19 mouse cellular contexts compared by ENCODE assay signal in the genomic region with DNA sequence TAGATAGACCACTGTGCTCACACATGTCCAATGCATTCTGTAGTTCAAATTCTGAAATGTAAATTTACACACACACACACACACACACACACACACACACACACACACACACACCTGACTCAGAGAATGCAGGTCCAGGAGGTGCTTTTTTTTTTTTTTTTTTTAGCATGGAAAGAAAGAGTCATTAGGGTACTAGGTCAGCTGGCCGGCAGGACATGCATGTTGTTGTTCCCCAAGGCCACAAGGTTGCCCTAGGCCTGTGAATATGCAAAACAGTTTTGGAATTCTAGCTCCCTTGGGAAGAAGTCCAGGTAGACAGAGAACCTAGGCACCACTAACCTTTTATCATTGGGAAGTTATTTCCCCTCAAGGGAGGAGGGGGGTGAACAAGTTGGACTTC.
A peak's percentile ranks its signal among the peaks of the same experiment; 100 is the strongest.
DNase-seq lines count a peak whose midpoint lies in the region; ATAC-seq and TF ChIP-seq lines count a peak whose summit lies in the region.
"Had no signal": no experiment of that assay in that cellular context is flagged by ENCODE, and none has a peak within 500 bp of the region (broad histone marks: within the 10 kb centered on the region; RNA-seq: fewer than 3 reads in every experiment).

No protein-coding gene starts in this region.

- TF ChIP-seq EP300 in ES-Bruce4 (IDR thresholded peaks at IDR 0.05; ENCODE audit: insufficient read depth, low read depth, low read length): 0 out of 2 replicates have a peak, but pooled peaks have one; percentile 48

- no peaks in the 10 kb centered on the region for H3K36me3 ChIP-seq in limb, embryonic 11.5 days (ENCODE audit: control insufficient read depth, insufficient read depth, low read length)
- no peaks in the 10 kb centered on the region for H3K36me3 ChIP-seq in limb, embryonic 10.5 days
- H3K36me3 ChIP-seq in ES-Bruce4 (ENCODE audit: control insufficient read depth, insufficient read depth, low read length, poor library complexity, severe bottlenecking): no peaks in the 10 kb centered on the region
- no peaks in the 10 kb centered on the region for H3K36me3 ChIP-seq in midbrain, embryonic 16.5 days (ENCODE audit: control insufficient read depth, insufficient read depth, low read length)
- H3K36me3 ChIP-seq: embryonic facial prominence, embryonic 12.5 days; forebrain, embryonic 15.5 days; heart, embryonic 13.5 days; hindbrain, embryonic 15.5 days had no signal

- DNase-seq in limb, embryonic 11.5 days (ENCODE audit: low spot score): peak; percentile 11
- no peak for DNase-seq in limb, embryonic 10.5 days (ENCODE audit: low spot score)
- peak; percentile 10 for DNase-seq in R1 (ENCODE audit: low read depth, low spot score)
- no peak for DNase-seq in adrenal gland, adult 8-10 months
- DNase-seq: adrenal gland, postnatal 10 days; cerebellum, adult 11 months; cerebellum, adult 8-10 months; cerebellum, postnatal 25 days; gastrocnemius, postnatal 36 days; heart, adult 2 months; heart, postnatal 36 days had no signal

- TF ChIP-seq CTCF in ES-Bruce4 (IDR thresholded peaks at IDR 0.05; ENCODE audit: low read depth, low read length): no peak

- H3K4me1 ChIP-seq in limb, embryonic 11.5 days (ENCODE audit: control insufficient read depth, insufficient read depth, low read length): no peaks in the 10 kb centered on the region
- H3K4me1 ChIP-seq in limb, embryonic 10.5 days: 0 out of 2 replicates have a peak, but pooled peaks cover 5% of the 10 kb centered on the region
- H3K4me1 ChIP-seq in ES-Bruce4 (ENCODE audit: control insufficient read depth, insufficient read depth, low read length): peaks cover 3% of the 10 kb centered on the region
- no peaks in the 10 kb centered on the region for H3K4me1 ChIP-seq in midbrain, embryonic 16.5 days (ENCODE audit: control insufficient read depth, insufficient read depth, low read length)
- H3K4me1 ChIP-seq: embryonic facial prominence, embryonic 12.5 days; forebrain, embryonic 15.5 days; heart, embryonic 13.5 days; hindbrain, embryonic 15.5 days had no signal

- H3K4me2 ChIP-seq in limb, embryonic 11.5 days (ENCODE audit: low read depth, severe bottlenecking): no peak overlapping the region
- H3K4me2 ChIP-seq in midbrain, embryonic 16.5 days (ENCODE audit: low read length): no peak overlapping the region
- H3K4me2 ChIP-seq: embryonic facial prominence, embryonic 12.5 days; forebrain, embryonic 15.5 days; heart, embryonic 13.5 days; hindbrain, embryonic 15.5 days had no signal

- ATAC-seq in limb, embryonic 11.5 days (ENCODE audit: insufficient number of reproducible peaks, low FRiP score, low TSS enrichment, low read depth): no peak
- no peak for ATAC-seq in midbrain, embryonic 16.5 days
- ATAC-seq: forebrain, embryonic 15.5 days; inflammation-experienced regulatory T-cells, adult 6 months; Patski had no signal

- no peak for TF ChIP-seq POLR2A in ES-Bruce4 (IDR thresholded peaks at IDR 0.05; ENCODE audit: insufficient read depth, low read length)

- no peak overlapping the region for H3K9ac ChIP-seq in limb, embryonic 11.5 days (ENCODE audit: low read length)
- no peak overlapping the region for H3K9ac ChIP-seq in ES-Bruce4 (ENCODE audit: low read depth, poor library complexity, severe bottlenecking)
- no peak overlapping the region for H3K9ac ChIP-seq in midbrain, embryonic 16.5 days (ENCODE audit: low read depth, low read length)
- H3K9ac ChIP-seq: embryonic facial prominence, embryonic 12.5 days; forebrain, embryonic 15.5 days; heart, embryonic 13.5 days; hindbrain, embryonic 15.5 days had no signal

- 75% methylated on average over 1 of the region's 1 CpGs for WGBS in limb, embryonic 11.5 days
- 76% methylated on average over 1 of the region's 1 CpGs for WGBS in limb, embryonic 10.5 days
- 76% methylated on average over 1 of the region's 1 CpGs for WGBS in midbrain, embryonic 16.5 days

- no peaks in the 10 kb centered on the region for H3K27me3 ChIP-seq in limb, embryonic 11.5 days (ENCODE audit: control insufficient read depth, insufficient read depth, low read length)
- no peaks in the 10 kb centered on the region for H3K27me3 ChIP-seq in limb, embryonic 10.5 days (ENCODE audit: low read depth, poor library complexity, severe bottlenecking)
- H3K27me3 ChIP-seq in ES-Bruce4 (ENCODE audit: control insufficient read depth, insufficient read depth, low read length, poor library complexity, severe bottlenecking): peaks cover 1% of the 10 kb centered on the region; the same call in 1 of the 2 replicates
- H3K27me3 ChIP-seq in midbrain, embryonic 16.5 days (ENCODE audit: control insufficient read depth, insufficient read depth, low read depth, low read length): no peaks in the 10 kb centered on the region
- H3K27me3 ChIP-seq: embryonic facial prominence, embryonic 12.5 days; forebrain, embryonic 15.5 days; heart, embryonic 13.5 days; hindbrain, embryonic 15.5 days; Patski had no signal

- H3K4me3 ChIP-seq in limb, embryonic 11.5 days (ENCODE audit: low read depth, low read length): no peak overlapping the region
- no peak overlapping the region for H3K4me3 ChIP-seq in limb, embryonic 10.5 days
- no peak overlapping the region for H3K4me3 ChIP-seq in ES-Bruce4 (ENCODE audit: low read depth, low read length)
- no peak overlapping the region for H3K4me3 ChIP-seq in midbrain, embryonic 16.5 days (ENCODE audit: low read depth, low read length)
- H3K4me3 ChIP-seq: embryonic facial prominence, embryonic 12.5 days; forebrain, embryonic 15.5 days; heart, adult 2 months; heart, embryonic 13.5 days; hindbrain, embryonic 15.5 days had no signal

- no peaks in the 10 kb centered on the region for H3K9me3 ChIP-seq in limb, embryonic 11.5 days (ENCODE audit: control insufficient read depth, low read length)
- no peaks in the 10 kb centered on the region for H3K9me3 ChIP-seq in limb, embryonic 10.5 days (replicated peaks)
- no peaks in the 10 kb centered on the region for H3K9me3 ChIP-seq in ES-Bruce4 (replicated peaks; ENCODE audit: control insufficient read depth, insufficient read depth, low read length, poor library complexity, severe bottlenecking)
- H3K9me3 ChIP-seq in midbrain, embryonic 16.5 days (replicated peaks; ENCODE audit: control insufficient read depth, low read length, poor library complexity, severe bottlenecking): no peaks in the 10 kb centered on the region
- H3K9me3 ChIP-seq: embryonic facial prominence, embryonic 12.5 days; forebrain, embryonic 15.5 days; heart, embryonic 13.5 days; hindbrain, embryonic 15.5 days had no signal

- no peak overlapping the region for H3K27ac ChIP-seq in limb, embryonic 11.5 days (replicated peaks; ENCODE audit: low read depth, low read length)
- H3K27ac ChIP-seq in limb, embryonic 10.5 days: no peak overlapping the region
- H3K27ac ChIP-seq in ES-Bruce4 (ENCODE audit: insufficient read depth, low read length): no peak overlapping the region; the same call in 1 of the 2 replicates
- no peak overlapping the region for H3K27ac ChIP-seq in midbrain, embryonic 16.5 days (ENCODE audit: low read length)
- H3K27ac ChIP-seq: embryonic facial prominence, embryonic 12.5 days; forebrain, embryonic 15.5 days; heart, adult 2 months; heart, embryonic 13.5 days; hindbrain, embryonic 15.5 days had no signal

Comparison
In these comparisons a context has a peak if more than half of its experiments do, and no peak if none do; other contexts are left out.
1. DNase-seq: peak in limb, embryonic 11.5 days (single experiment) and R1 (single experiment); none in limb, embryonic 10.5 days (single experiment) and adrenal gland, adult 8-10 months (single experiment).